Mouse (Mus musculus) embryonic facial prominence, embryonic 11.5 days (tissue): ENCODE measurements around the gene Vgf. TPM values are rescaled to one million over a fixed set of nuclear protein-coding genes. Genes with fewer than 3 reads are reported as not detected.

Experiments used
- ATAC-seq: fragments of 200-750 bp; cut with Nextera tagmentation; replicated peaks from 2 replicates; pipeline ENCODE4 v1.8.0; 2017; ENCODE audit warnings: low read depth; ENCODE audit not compliant: insufficient number of reproducible peaks, low FRiP score, low TSS enrichment
- DNase-seq: peaks from one replicate; pipeline ENCODE4 v3.0.0-alpha.2; 2015; ENCODE audit warnings: low spot score
- H3K27ac ChIP-seq: fragments of 300-500 bp; sonication (generic); replicated peaks from 2 replicates; pipeline ENCODE4 v1.5.1; 2014; ENCODE audit warnings: mild to moderate bottlenecking, low read depth, low read length, control low read depth
- H3K27me3 ChIP-seq: fragments of 300-500 bp; sonication (generic); 2 replicates; pipeline ENCODE4 v1.6.1; 2014; ENCODE audit warnings: mild to moderate bottlenecking, low read length, moderate library complexity, mixed read lengths; ENCODE audit not compliant: control insufficient read depth, insufficient read depth
- H3K36me3 ChIP-seq: fragments of 300-500 bp; sonication (generic); replicated peaks from 2 replicates; pipeline ENCODE4 v1.6.1; 2014; ENCODE audit warnings: low read depth, mild to moderate bottlenecking, low read length, moderate library complexity, mixed read lengths; ENCODE audit not compliant: control insufficient read depth, insufficient read depth
- H3K4me1 ChIP-seq: fragments of 300-500 bp; sonication (generic); 2 replicates; pipeline ENCODE4 v1.6.1; 2014; ENCODE audit warnings: low read length, mixed read lengths; ENCODE audit not compliant: control insufficient read depth, insufficient read depth
- H3K4me2 ChIP-seq: fragments of 300-500 bp; sonication (generic); 2 replicates; pipeline ENCODE4 v1.6.1; 2014; ENCODE audit warnings: low read depth, mild to moderate bottlenecking, control low read depth, low read length, moderate library complexity
- H3K4me3 ChIP-seq: fragments of 300-500 bp; sonication (generic); 2 replicates; pipeline ENCODE4 v1.5.1; 2014; ENCODE audit warnings: low read depth, low read length, control low read depth
- H3K9ac ChIP-seq: fragments of 300-500 bp; sonication (generic); replicated peaks from 2 replicates; pipeline ENCODE4 v1.6.1; 2014; ENCODE audit warnings: mild to moderate bottlenecking, control low read depth, low read length
- H3K9me3 ChIP-seq: fragments of 300-500 bp; sonication (generic); replicated peaks from 2 replicates; pipeline ENCODE4 v1.6.1; 2016; ENCODE audit warnings: mild to moderate bottlenecking, low read length, inconsistent platforms, mixed read lengths; ENCODE audit not compliant: control insufficient read depth
- WGBS: fragments of 180-500 bp; shearing (Covaris S2); extraction: QIAGEN DNeasy Blood & Tissue Kit; methylation state at CpG from one replicate; pipeline ENCODE4 v1.1.7; 2014; 5-methylcytosine and 5-hydroxymethylcytosine counted together
- polyA plus RNA-seq: library from polyadenylated mRNA; unstranded; fragments of >200 nt; fragmentation: Nextera tagmentation; extraction: Ambion mirVana; gene quantifications from 2 replicates; pipeline ENCODE4 v1.2.1, GENCODE M21; 2014

The Vgf gene
- polyA plus RNA-seq, 1 experiment from 2014 or later, result 0.72 TPM

- Histone ChIP-seq H3K9me3 (no peaks in the 10 kb centered on the region), H3K27ac (no peak overlapping the region), H3K9ac (no peak overlapping the region), H3K4me1 (no peaks in the 10 kb centered on the region), H3K27me3 (no peaks in the 10 kb centered on the region), H3K4me3 (no peak overlapping the region), H3K36me3 (no peaks in the 10 kb centered on the region), H3K4me2 (no peak overlapping the region)
- no peak for ATAC-seq
- WGBS, result 24% methylated on average over 10 of the region's 12 CpGs
- peak; percentile 27 for DNase-seq
Observed at GRCm38 (mm10) chr5:137061809-137062481, 35.8 kb downstream of the Vgf start.

GRCm38 (mm10) chr5:137062601-137063000, 36.4 kb downstream of the Vgf start:
- H3K27ac ChIP-seq, result no peak overlapping the region
- DNase-seq (no peak), ATAC-seq (no peak)
- no peaks in the 10 kb centered on the region for H3K9me3 ChIP-seq
- no peak overlapping the region for H3K4me3 ChIP-seq
- H3K4me2 ChIP-seq, result no peak overlapping the region
- H3K27me3 ChIP-seq, result no peaks in the 10 kb centered on the region
- WGBS, result 81% methylated on average over 5 of the region's 5 CpGs
- H3K9ac ChIP-seq, result no peak overlapping the region
- H3K36me3 ChIP-seq, result no peaks in the 10 kb centered on the region
- H3K4me1 ChIP-seq, result no peaks in the 10 kb centered on the region

- Histone ChIP-seq H3K4me3 (no peak overlapping the region), H3K27ac (no peak overlapping the region), H3K4me2 (no peak overlapping the region), H3K9ac (no peak overlapping the region), H3K27me3 (no peaks in the 10 kb centered on the region), H3K36me3 (no peaks in the 10 kb centered on the region), H3K9me3 (no peaks in the 10 kb centered on the region), H3K4me1 (no peaks in the 10 kb centered on the region)
- WGBS, result 71% methylated on average over 6 of the region's 6 CpGs
- no peak for DNase-seq
- no peak for ATAC-seq
Observed at GRCm38 (mm10) chr5:137065454-137065853, 39.3 kb downstream of the Vgf start.

- Histone ChIP-seq H3K9me3 (no peaks in the 10 kb centered on the region), H3K27me3 (no peaks in the 10 kb centered on the region), H3K27ac (no peak overlapping the region), H3K9ac (no peak overlapping the region), H3K4me3 (no peak overlapping the region), H3K4me2 (no peak overlapping the region), H3K4me1 (no peaks in the 10 kb centered on the region), H3K36me3 (no peaks in the 10 kb centered on the region)
- DNase-seq, result no peak
- ATAC-seq, result no peak
- 76% methylated on average over 8 of the region's 8 CpGs for WGBS
Observed at GRCm38 (mm10) chr5:137065923-137066322, 39.7 kb downstream of the Vgf start.

GRCm38 (mm10) chr5:137068711-137069110, 42.5 kb downstream of the Vgf start:
- H3K27me3 ChIP-seq, result no peaks in the 10 kb centered on the region
- H3K36me3 ChIP-seq, result no peaks in the 10 kb centered on the region
- H3K27ac ChIP-seq, result no peak overlapping the region
- no peak overlapping the region for H3K9ac ChIP-seq
- no peaks in the 10 kb centered on the region; the same call in 1 of the 2 replicates for H3K4me1 ChIP-seq
- no peaks in the 10 kb centered on the region for H3K9me3 ChIP-seq
- ATAC-seq (no peak), DNase-seq (no peak)
- H3K4me3 ChIP-seq, result no peak overlapping the region
- WGBS, result 66% methylated on average over 4 of the region's 4 CpGs
- H3K4me2 ChIP-seq, result no peak overlapping the region

- ATAC-seq (no peak), DNase-seq (no peak)
- no peak overlapping the region for H3K4me2 ChIP-seq
- WGBS, result 87% methylated on average over 19 of the region's 19 CpGs
- no peak overlapping the region for H3K9ac ChIP-seq
- H3K36me3 ChIP-seq, result no peaks in the 10 kb centered on the region
- no peaks in the 10 kb centered on the region for H3K9me3 ChIP-seq
- H3K4me3 ChIP-seq, result no peak overlapping the region
- no peak overlapping the region for H3K27ac ChIP-seq
- H3K27me3 ChIP-seq, result no peaks in the 10 kb centered on the region
- H3K4me1 ChIP-seq, result no peaks in the 10 kb centered on the region; the same call in 1 of the 2 replicates
Observed at GRCm38 (mm10) chr5:137070881-137071605, 44.9 kb downstream of the Vgf start.

- peak within 1 kb of the TSS; percentile 41 for H3K4me2 ChIP-seq
- peak within 1 kb of the TSS; percentile 2; the same call in 1 of the 2 replicates for H3K4me3 ChIP-seq
- no peaks in the 10 kb centered on the region for H3K27me3 ChIP-seq
- no peaks in the 10 kb centered on the region for H3K9me3 ChIP-seq
- WGBS, result 20% methylated on average over 23 of the region's 23 CpGs
- H3K27ac ChIP-seq, result peak within 1 kb of the TSS; percentile 47
- DNase-seq (peak; percentile 88), ATAC-seq (peak; percentile 92)
- H3K4me1 ChIP-seq, result no peaks in the 10 kb centered on the region; the same call in 1 of the 2 replicates
- H3K9ac ChIP-seq, result peak within 1 kb of the TSS; percentile 7; the same call in 1 of the 2 replicates
- no peaks in the 10 kb centered on the region for H3K36me3 ChIP-seq
Observed at GRCm38 (mm10) chr5:137072079-137072960, 46.1 kb downstream of the Vgf start, which contains the start of gene Serpine1. Serpine1 (minus strand) TSS chr5:137072268.
